Mouse (Mus musculus) small intestine, adult 2 months (tissue): ENCODE measurements around the gene Stxbp6. TPM values are rescaled to one million over a fixed set of nuclear protein-coding genes. Genes with fewer than 3 reads are reported as not detected.
A peak's percentile ranks its signal among the peaks of the same experiment; 100 is the strongest.

Experiments used
- H3K27ac ChIP-seq: fragments of 200-500 bp; 2 replicates; pipeline ENCODE4 v1.5.1; 2012; ENCODE audit warnings: low read depth, low read length, control low read depth, inconsistent platforms; ENCODE audit not compliant: insufficient read depth
- H3K27me3 ChIP-seq: fragments of 200-500 bp; 2 replicates; pipeline ENCODE4 v1.6.1; 2012; ENCODE audit warnings: mild to moderate bottlenecking, moderate library complexity, low read length, inconsistent platforms; ENCODE audit not compliant: control insufficient read depth, insufficient read depth
- H3K36me3 ChIP-seq: fragments of 200-500 bp; 2 replicates; pipeline ENCODE4 v1.6.1; 2012; ENCODE audit warnings: mild to moderate bottlenecking, low read length, control low read depth, inconsistent platforms; ENCODE audit not compliant: control insufficient read depth, insufficient read depth
- H3K4me1 ChIP-seq: fragments of 200-500 bp; 2 replicates; pipeline ENCODE4 v1.6.1; 2012; ENCODE audit warnings: low read length, inconsistent platforms, mixed read lengths; ENCODE audit not compliant: control insufficient read depth, insufficient read depth, insufficient read length
- H3K4me3 ChIP-seq: fragments of 200-500 bp; 2 replicates; pipeline ENCODE4 v1.5.1; 2012; ENCODE audit warnings: low read depth, mild to moderate bottlenecking, control low read depth, inconsistent platforms, low read length, moderate library complexity
- CTCF ChIP-seq: fragments of 200-500 bp; IDR thresholded peaks from 2 replicates; pipeline ENCODE4 v1.5.1; 2012; ENCODE audit warnings: low read depth, mild to moderate bottlenecking, control low read depth, inconsistent platforms, low read length, moderate library complexity, mixed read lengths; ENCODE audit not compliant: insufficient replicate concordance, insufficient read length; ENCODE audit errors: extremely low read depth
- POLR2A ChIP-seq: fragments of 200-500 bp; IDR thresholded peaks from 2 replicates; pipeline ENCODE4 v1.6.1; 2012; ENCODE audit warnings: low read depth, mild to moderate bottlenecking, control low read depth, inconsistent platforms, low read length, moderate library complexity
- WGBS: fragments of 180-500 bp; shearing (Covaris S2); methylation state at CpG from one replicate; pipeline ENCODE4 v1.1.7; 2018; 5-methylcytosine and 5-hydroxymethylcytosine counted together
- polyA plus RNA-seq: library from polyadenylated mRNA; depleted of rRNA; stranded (reverse); fragments of >200 nt; gene quantifications from 2 replicates; pipeline ENCODE4 v1.2.3, GENCODE M21; 2012

The Stxbp6 gene
- polyA plus RNA-seq, 1 experiment = 3.1 TPM

- H3K27ac ChIP-seq = no peak overlapping the region
- H3K36me3 ChIP-seq = no peaks in the 10 kb centered on the region
- H3K27me3 ChIP-seq = no peaks in the 10 kb centered on the region
- 69% methylated on average over 4 of the region's 4 CpGs for WGBS
- H3K4me3 ChIP-seq = no peak overlapping the region
- peaks cover 6% of the 10 kb centered on the region; the same call in 1 of the 2 replicates for H3K4me1 ChIP-seq
- TF ChIP-seq CTCF = no peak
- TF ChIP-seq POLR2A = no peak
Measured at GRCm38 (mm10) chr12:44940325-44940724, 134.2 kb downstream of the Stxbp6 start.

GRCm38 (mm10) chr12:44939106-44939505, 135.4 kb downstream of the Stxbp6 start:
- Histone ChIP-seq H3K4me1 (peaks cover 6% of the 10 kb centered on the region; the same call in 1 of the 2 replicates), H3K36me3 (no peaks in the 10 kb centered on the region), H3K4me3 (no peak overlapping the region), H3K27ac (no peak overlapping the region), H3K27me3 (no peaks in the 10 kb centered on the region)
- TF ChIP-seq CTCF (no peak), POLR2A (no peak)
- 72% methylated on average over 8 of the region's 8 CpGs for WGBS

GRCm38 (mm10) chr12:44932954-44933353, 141.6 kb downstream of the Stxbp6 start:
- WGBS = 83% methylated on average over 6 of the region's 6 CpGs
- no peak overlapping the region for H3K27ac ChIP-seq

GRCm38 (mm10) chr12:44931716-44932115, 142.8 kb downstream of the Stxbp6 start:
- Histone ChIP-seq H3K27ac (no peak overlapping the region), H3K4me3 (no peak overlapping the region), H3K36me3 (no peaks in the 10 kb centered on the region), H3K27me3 (no peaks in the 10 kb centered on the region), H3K4me1 (no peaks in the 10 kb centered on the region)
- WGBS = 78% methylated on average over 7 of the region's 7 CpGs
- TF ChIP-seq POLR2A (no peak), CTCF (no peak)

More at GRCm38 (mm10) chr12:44932954-44933353, 141.6 kb downstream of the Stxbp6 start:
- no peaks in the 10 kb centered on the region for H3K4me1 ChIP-seq
- H3K36me3 ChIP-seq = no peaks in the 10 kb centered on the region
- H3K27me3 ChIP-seq = no peaks in the 10 kb centered on the region
- no peak overlapping the region for H3K4me3 ChIP-seq
- no peak for TF ChIP-seq POLR2A
- no peak for TF ChIP-seq CTCF

GRCm38 (mm10) chr12:44928456-44928855, 146.1 kb downstream of the Stxbp6 start:
- H3K4me3 ChIP-seq = no peak overlapping the region
- H3K27me3 ChIP-seq = no peaks in the 10 kb centered on the region
- no peaks in the 10 kb centered on the region for H3K36me3 ChIP-seq
- H3K27ac ChIP-seq = no peak overlapping the region
- 78% methylated on average over 3 of the region's 3 CpGs for WGBS
- peaks cover 5% of the 10 kb centered on the region; the same call in 1 of the 2 replicates for H3K4me1 ChIP-seq
- TF ChIP-seq CTCF = no peak
- TF ChIP-seq POLR2A = no peak

GRCm38 (mm10) chr12:44925901-44926300, 148.6 kb downstream of the Stxbp6 start:
- TF ChIP-seq POLR2A (no peak), CTCF (no peak)
- Histone ChIP-seq H3K27ac (no peak overlapping the region), H3K27me3 (no peaks in the 10 kb centered on the region), H3K4me1 (peaks cover 6% of the 10 kb centered on the region; the same call in 1 of the 2 replicates), H3K36me3 (no peaks in the 10 kb centered on the region), H3K4me3 (no peak overlapping the region)
- WGBS = 83% methylated on average over 3 of the region's 3 CpGs

GRCm38 (mm10) chr12:44923273-44923672, 151.2 kb downstream of the Stxbp6 start:
- Histone ChIP-seq H3K4me1 (peaks cover 6% of the 10 kb centered on the region; the same call in 1 of the 2 replicates), H3K4me3 (no peak overlapping the region), H3K27me3 (no peaks in the 10 kb centered on the region), H3K36me3 (no peaks in the 10 kb centered on the region), H3K27ac (peak overlapping the region; percentile 58; the same call in 1 of the 2 replicates)
- TF ChIP-seq CTCF (no peak), POLR2A (no peak)
- 69% methylated on average over 3 of the region's 3 CpGs for WGBS
